Mouse (Mus musculus) testis, adult 2 months (tissue): ENCODE measurements at regions not wholly inside any gene's neighbourhood (a gene's known extent, or its start where the extent isn't known, plus 50 kb on each side); places are given as distances from the start of the nearest gene placed in this dataset.

Experiments used
- CTCF ChIP-seq: fragments of 200-500 bp; IDR thresholded peaks from 2 replicates; pipeline ENCODE4 v1.5.1; 2012; ENCODE audit warnings: low read depth, mild to moderate bottlenecking, inconsistent platforms, low read length, moderate library complexity; ENCODE audit not compliant: control insufficient read depth, insufficient read depth, insufficient replicate concordance
- POLR2A ChIP-seq: fragments of 200-500 bp; IDR thresholded peaks from 2 replicates; pipeline ENCODE4 v1.6.1; 2012; ENCODE audit warnings: low read depth, mild to moderate bottlenecking, inconsistent platforms, low read length, moderate library complexity; ENCODE audit not compliant: control insufficient read depth

DNA sequence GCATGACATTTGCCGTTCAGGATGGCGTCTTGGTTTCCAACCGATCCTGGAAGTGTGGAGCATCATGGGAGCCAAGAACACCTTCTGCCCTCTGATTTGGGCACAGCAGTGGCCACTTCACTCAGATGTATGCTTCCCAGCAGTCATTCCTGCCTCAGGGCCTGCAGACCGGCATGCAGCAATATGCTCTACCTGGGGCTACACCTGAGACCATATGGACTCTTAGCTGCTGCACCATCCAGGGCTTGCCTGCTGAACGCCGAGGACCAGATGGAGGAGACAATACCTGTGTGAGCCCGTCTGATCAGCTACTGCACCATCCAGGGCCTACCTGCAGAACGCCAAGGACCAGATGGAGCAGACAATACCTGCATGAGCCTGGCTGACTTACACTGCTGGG lies 209.0 kb downstream of the Rnf144a start:
- no peak for TF ChIP-seq CTCF
- no peak for TF ChIP-seq POLR2A
